Mouse (Mus musculus): Measurements from ENCODE around the gene Trpm7.

The Trpm7 gene

GRCm38 (mm10) chr2:126755664-126756063, 120.4 kb downstream of the Trpm7 start:
- DNase-seq (ENCODE audit: low read depth in 1 of 2, low spot score in 2 of 2) = no peak

- DNase-seq (ENCODE audit: low read depth in 1 of 2, low spot score in 2 of 2) = no peak
Observed at GRCm38 (mm10) chr2:126743389-126743788, 132.6 kb downstream of the Trpm7 start.

Data from monocyte, adult 2 months (primary cell).